Mouse (Mus musculus) limb, embryonic 13.5 days (tissue): ENCODE measurements around the gene Foxn3. TPM values are rescaled to one million over a fixed set of nuclear protein-coding genes. Genes with fewer than 3 reads are reported as not detected.
A peak's percentile ranks its signal among the peaks of the same experiment; 100 is the strongest.

Source experiments
- ATAC-seq: fragments of 200-750 bp; cut with Nextera tagmentation; 2 replicates; pipeline ENCODE4 v1.8.0; 2017; ENCODE audit warnings: low read depth, moderate number of reproducible peaks, moderate TSS enrichment; ENCODE audit not compliant: low FRiP score
- H3K27ac ChIP-seq: fragments of 300-500 bp; sonication (generic); 2 replicates; pipeline ENCODE4 v1.5.1; 2015; ENCODE audit warnings: inconsistent platforms, mild to moderate bottlenecking, moderate library complexity
- H3K27me3 ChIP-seq: fragments of 300-500 bp; sonication (generic); 2 replicates; pipeline ENCODE4 v1.6.1; 2015; ENCODE audit warnings: mild to moderate bottlenecking, inconsistent platforms
- H3K36me3 ChIP-seq: fragments of 300-500 bp; sonication (generic); 2 replicates; pipeline ENCODE4 v1.6.1; 2015; ENCODE audit warnings: inconsistent platforms, mild to moderate bottlenecking, moderate library complexity
- H3K4me1 ChIP-seq: fragments of 300-500 bp; sonication (generic); 2 replicates; pipeline ENCODE4 v1.6.1; 2015; ENCODE audit warnings: inconsistent platforms
- H3K4me2 ChIP-seq: fragments of 300-500 bp; sonication (generic); replicated peaks from 2 replicates; pipeline ENCODE4 v1.6.1; 2015; ENCODE audit warnings: inconsistent platforms, mild to moderate bottlenecking, moderate library complexity
- H3K4me3 ChIP-seq: fragments of 300-500 bp; sonication (generic); 2 replicates; pipeline ENCODE4 v1.5.1; 2015; ENCODE audit warnings: moderate library complexity, mild to moderate bottlenecking, inconsistent platforms
- H3K9ac ChIP-seq: fragments of 300-500 bp; sonication (generic); 2 replicates; pipeline ENCODE4 v1.6.1; 2015; ENCODE audit warnings: mild to moderate bottlenecking, inconsistent platforms
- H3K9me3 ChIP-seq: fragments of 300-500 bp; sonication (generic); 2 replicates; pipeline ENCODE4 v1.6.1; 2016; ENCODE audit warnings: inconsistent platforms
- WGBS: fragments of 180-500 bp; shearing (Covaris S2); methylation state at CpG from one replicate; pipeline ENCODE4 v1.1.7; 2015; 5-methylcytosine and 5-hydroxymethylcytosine counted together
- polyA plus RNA-seq: library from polyadenylated mRNA; unstranded; fragments of >200 nt; fragmentation: Nextera tagmentation; extraction: Ambion mirVana; gene quantifications from 2 replicates; pipeline ENCODE4 v1.2.1, GENCODE M21; 2015

Foxn3 gene
- polyA plus RNA-seq, 1 experiment from 2014 or later = 130 TPM

- Histone ChIP-seq H3K36me3 (no peaks in the 10 kb centered on the region), H3K4me3 (no peak overlapping the region), H3K27ac (peak overlapping the region; percentile 10; the same call in 1 of the 2 replicates), H3K4me2 (peak overlapping the region; percentile 5; the same call in 1 of the 2 replicates), H3K27me3 (no peaks in the 10 kb centered on the region), H3K9ac (no peak overlapping the region), H3K9me3 (no peaks in the 10 kb centered on the region), H3K4me1 (peaks cover 70% of the 10 kb centered on the region)
- ATAC-seq = peak; percentile 57
- 57% methylated on average over 14 of the region's 14 CpGs for WGBS
Observed at GRCm38 (mm10) chr12:99305784-99306535, 257.4 kb downstream of the Foxn3 start.

GRCm38 (mm10) chr12:99305324-99305723 is 258.1 kb downstream of the Foxn3 start:
- no peaks in the 10 kb centered on the region for H3K27me3 ChIP-seq
- no peaks in the 10 kb centered on the region for H3K9me3 ChIP-seq
- peaks cover 66% of the 10 kb centered on the region for H3K4me1 ChIP-seq
- no peak overlapping the region for H3K27ac ChIP-seq
- no peak for ATAC-seq
- 78% methylated on average over 2 of the region's 2 CpGs for WGBS
- no peak overlapping the region for H3K4me3 ChIP-seq
- H3K4me2 ChIP-seq = no peak overlapping the region
- no peaks in the 10 kb centered on the region for H3K36me3 ChIP-seq
- no peak overlapping the region for H3K9ac ChIP-seq

- H3K27ac ChIP-seq = peak overlapping the region; percentile 11; the same call in 1 of the 2 replicates
- H3K27me3 ChIP-seq = no peaks in the 10 kb centered on the region
- H3K36me3 ChIP-seq = no peaks in the 10 kb centered on the region
- 0 out of 2 replicates have a peak, but pooled peaks have one; percentile 26 for ATAC-seq
- no peak overlapping the region for H3K9ac ChIP-seq
- peaks cover 58% of the 10 kb centered on the region for H3K4me1 ChIP-seq
- peak overlapping the region; percentile 21 for H3K4me2 ChIP-seq
- H3K4me3 ChIP-seq = no peak overlapping the region
- no peaks in the 10 kb centered on the region for H3K9me3 ChIP-seq
- 26% methylated on average over 5 of the region's 5 CpGs for WGBS
Observed at GRCm38 (mm10) chr12:99304056-99304455, 259.3 kb downstream of the Foxn3 start.

GRCm38 (mm10) chr12:99303581-99303980 is 259.8 kb downstream of the Foxn3 start:
- Histone ChIP-seq H3K9ac (no peak overlapping the region), H3K36me3 (no peaks in the 10 kb centered on the region), H3K27ac (peak overlapping the region; percentile 11; the same call in 1 of the 2 replicates), H3K4me3 (no peak overlapping the region), H3K4me2 (peak overlapping the region; percentile 21), H3K9me3 (no peaks in the 10 kb centered on the region), H3K27me3 (no peaks in the 10 kb centered on the region), H3K4me1 (peaks cover 58% of the 10 kb centered on the region)
- 45% methylated on average over 6 of the region's 6 CpGs for WGBS
- ATAC-seq = no peak

GRCm38 (mm10) chr12:99299900-99300299 is 263.5 kb downstream of the Foxn3 start:
- Histone ChIP-seq H3K4me3 (no peak overlapping the region), H3K9me3 (no peaks in the 10 kb centered on the region), H3K9ac (no peak overlapping the region), H3K4me1 (peaks cover 57% of the 10 kb centered on the region), H3K36me3 (no peaks in the 10 kb centered on the region), H3K27ac (no peak overlapping the region), H3K27me3 (no peaks in the 10 kb centered on the region), H3K4me2 (no peak overlapping the region)
- ATAC-seq = no peak
- 32% methylated on average over 4 of the region's 4 CpGs for whole genome bisulfite sequencing

GRCm38 (mm10) chr12:99298851-99299600 is 264.4 kb downstream of the Foxn3 start:
- ATAC-seq = no peak
- Histone ChIP-seq H3K27me3 (no peaks in the 10 kb centered on the region), H3K9me3 (no peaks in the 10 kb centered on the region), H3K27ac (no peak overlapping the region), H3K4me1 (peaks cover 57% of the 10 kb centered on the region), H3K36me3 (no peaks in the 10 kb centered on the region), H3K4me2 (no peak overlapping the region), H3K9ac (no peak overlapping the region), H3K4me3 (no peak overlapping the region)
- 50% methylated on average over 12 of the region's 12 CpGs for whole genome bisulfite sequencing

GRCm38 (mm10) chr12:99298242-99298641 is 265.1 kb downstream of the Foxn3 start:
- 72% methylated on average over 6 of the region's 6 CpGs for WGBS
- Histone ChIP-seq H3K27ac (no peak overlapping the region), H3K36me3 (no peaks in the 10 kb centered on the region), H3K27me3 (no peaks in the 10 kb centered on the region), H3K9me3 (no peaks in the 10 kb centered on the region), H3K4me3 (no peak overlapping the region), H3K4me1 (peaks cover 57% of the 10 kb centered on the region), H3K4me2 (no peak overlapping the region), H3K9ac (no peak overlapping the region)
- ATAC-seq = no peak

GRCm38 (mm10) chr12:99297792-99298191 is 265.6 kb downstream of the Foxn3 start:
- peaks cover 59% of the 10 kb centered on the region for H3K4me1 ChIP-seq
- no peak for ATAC-seq
- no peaks in the 10 kb centered on the region for H3K36me3 ChIP-seq
- H3K4me3 ChIP-seq = no peak overlapping the region
- no peak overlapping the region for H3K27ac ChIP-seq
- WGBS = 91% methylated on average over 2 of the region's 2 CpGs
- H3K9me3 ChIP-seq = no peaks in the 10 kb centered on the region
- no peaks in the 10 kb centered on the region for H3K27me3 ChIP-seq
- H3K4me2 ChIP-seq = no peak overlapping the region
- no peak overlapping the region for H3K9ac ChIP-seq

- 61% methylated on average over 7 of the region's 7 CpGs for WGBS
- Histone ChIP-seq H3K27ac (no peak overlapping the region), H3K9ac (no peak overlapping the region), H3K36me3 (peaks cover 12% of the 10 kb centered on the region), H3K27me3 (no peaks in the 10 kb centered on the region), H3K4me1 (peaks cover 57% of the 10 kb centered on the region), H3K9me3 (no peaks in the 10 kb centered on the region), H3K4me3 (no peak overlapping the region), H3K4me2 (no peak overlapping the region)
- ATAC-seq = no peak
Observed at GRCm38 (mm10) chr12:99293532-99293931, 269.9 kb downstream of the Foxn3 start.

GRCm38 (mm10) chr12:99292152-99292551 is 271.2 kb downstream of the Foxn3 start:
- Histone ChIP-seq H3K36me3 (peaks cover 12% of the 10 kb centered on the region), H3K4me1 (peaks cover 48% of the 10 kb centered on the region), H3K27ac (no peak overlapping the region), H3K9ac (no peak overlapping the region), H3K4me3 (no peak overlapping the region), H3K27me3 (no peaks in the 10 kb centered on the region), H3K9me3 (no peaks in the 10 kb centered on the region), H3K4me2 (no peak overlapping the region)
- ATAC-seq = no peak
- 76% methylated on average over 6 of the region's 6 CpGs for WGBS

GRCm38 (mm10) chr12:99287081-99287480 is 276.3 kb downstream of the Foxn3 start:
- no peak for ATAC-seq
- Histone ChIP-seq H3K4me2 (no peak overlapping the region), H3K9ac (no peak overlapping the region), H3K4me3 (no peak overlapping the region), H3K27ac (no peak overlapping the region), H3K27me3 (no peaks in the 10 kb centered on the region), H3K4me1 (peaks cover 53% of the 10 kb centered on the region), H3K9me3 (no peaks in the 10 kb centered on the region), H3K36me3 (peaks cover 12% of the 10 kb centered on the region)
- WGBS = 87% methylated on average over 5 of the region's 5 CpGs

- H3K4me3 ChIP-seq = no peak overlapping the region
- no peak overlapping the region for H3K9ac ChIP-seq
- ATAC-seq = no peak
- peaks cover 52% of the 10 kb centered on the region for H3K4me1 ChIP-seq
- H3K9me3 ChIP-seq = no peaks in the 10 kb centered on the region
- WGBS = 79% methylated on average over 6 of the region's 6 CpGs
- peaks cover 12% of the 10 kb centered on the region for H3K36me3 ChIP-seq
- H3K4me2 ChIP-seq = no peak overlapping the region
- H3K27me3 ChIP-seq = no peaks in the 10 kb centered on the region
- H3K27ac ChIP-seq = no peak overlapping the region
Observed at GRCm38 (mm10) chr12:99286662-99287061, 276.7 kb downstream of the Foxn3 start.
